In the genomic region with DNA sequence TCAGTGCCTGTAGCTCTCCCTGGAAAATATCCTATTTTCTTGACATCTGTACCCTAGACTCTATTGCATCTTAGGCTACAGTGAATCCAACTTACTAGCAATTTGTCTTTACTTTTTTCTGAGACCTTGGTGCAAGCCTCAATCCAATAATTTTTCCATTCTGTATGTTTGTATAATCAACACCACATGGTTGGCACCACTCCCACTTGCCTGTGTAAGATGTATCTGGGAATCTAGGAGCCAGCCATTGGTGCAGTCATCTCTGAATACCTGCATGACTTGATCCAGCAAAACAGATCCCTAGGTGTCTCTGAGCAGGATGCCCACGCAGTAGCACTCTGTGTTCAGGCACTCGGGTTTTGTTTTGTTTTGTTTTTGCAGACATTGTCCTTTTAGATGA, we compare ENCODE assay signal across 19 mouse cellular contexts.
"Had no signal": no experiment of that assay in that cellular context is flagged by ENCODE, and none has a peak within 500 bp of the region (broad histone marks: within the 10 kb centered on the region; RNA-seq: fewer than 3 reads in every experiment).

No protein-coding gene starts in this region.

- H3K4me3 ChIP-seq: midbrain, embryonic 10.5 days; midbrain, embryonic 12.5 days; myocyte; neural tube, embryonic 13.5 days; neural tube, embryonic 15.5 days had no signal

- DNase-seq: lung, adult 18-20 months; lung, embryonic 14.5 days; lung, postnatal 10 days; lung, postnatal 4 days; midbrain, embryonic 14.5 days; retina, postnatal 1 day; right cerebral cortex, adult 18-20 months; right cerebral cortex, postnatal 25 days; right cerebral cortex, postnatal 4 days; spleen, adult 18-20 months; thymus, adult 18-20 months; thymus, postnatal 14 days; thymus, postnatal 36 days had no signal

- H3K9me3 ChIP-seq: midbrain, embryonic 10.5 days; midbrain, embryonic 12.5 days; neural tube, embryonic 13.5 days; neural tube, embryonic 15.5 days had no signal

- H3K4me1 ChIP-seq: midbrain, embryonic 10.5 days; midbrain, embryonic 12.5 days; neural tube, embryonic 13.5 days; neural tube, embryonic 15.5 days had no signal

- H3K27me3 ChIP-seq: midbrain, embryonic 12.5 days; neural tube, embryonic 13.5 days; neural tube, embryonic 15.5 days had no signal

- H3K9ac ChIP-seq: lung, embryonic 14.5 days; midbrain, embryonic 12.5 days; neural tube, embryonic 13.5 days; neural tube, embryonic 15.5 days had no signal

- H3K4me2 ChIP-seq: lung, embryonic 14.5 days; midbrain, embryonic 12.5 days; neural tube, embryonic 13.5 days; neural tube, embryonic 15.5 days had no signal

- H3K27ac ChIP-seq: midbrain, embryonic 10.5 days; midbrain, embryonic 12.5 days; neural tube, embryonic 13.5 days; neural tube, embryonic 15.5 days had no signal

- ATAC-seq: midbrain, embryonic 16.5 days had no signal
